In the genomic region with DNA sequence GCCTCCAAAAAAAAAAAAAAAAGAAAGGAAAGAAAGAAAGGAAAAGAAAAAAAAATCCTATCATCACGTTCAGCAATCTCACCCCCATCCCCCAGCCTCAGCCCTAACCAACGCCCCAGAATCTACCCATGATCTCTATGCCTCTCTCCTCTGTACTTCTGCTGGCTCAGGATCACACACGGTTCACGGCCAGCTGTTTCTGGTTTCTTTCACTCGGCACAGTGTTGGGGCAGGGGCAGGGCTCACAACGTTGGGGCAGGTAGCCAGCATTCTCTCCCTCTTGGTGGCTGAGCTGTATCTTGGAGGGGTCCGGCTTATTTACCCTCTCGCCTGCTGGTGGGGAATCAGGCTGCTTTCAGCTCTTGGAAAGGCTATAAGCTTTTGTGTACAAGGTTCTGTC, we compare ENCODE assay signal across 17 mouse cellular contexts.
A peak's percentile ranks its signal among the peaks of the same experiment; 100 is the strongest.
DNase-seq lines count a peak whose midpoint lies in the region; ATAC-seq lines count a peak whose summit lies in the region.
"Had no signal": no experiment of that assay in that cellular context is flagged by ENCODE, and none has a peak within 500 bp of the region (broad histone marks: within the 10 kb centered on the region; RNA-seq: fewer than 3 reads in every experiment).

No protein-coding gene starts in this region.

- H3K9me3 ChIP-seq in heart, embryonic 13.5 days, result no peaks in the 10 kb centered on the region
- H3K9me3 ChIP-seq in lung, embryonic 15.5 days, result no peaks in the 10 kb centered on the region
- no peaks in the 10 kb centered on the region for H3K9me3 ChIP-seq in embryonic facial prominence, embryonic 14.5 days (ENCODE audit: control insufficient read depth, low read length)
- H3K9me3 ChIP-seq in stomach, embryonic 14.5 days (ENCODE audit: control insufficient read depth, low read depth, low read length), result no peaks in the 10 kb centered on the region
- no peaks in the 10 kb centered on the region for H3K9me3 ChIP-seq in forebrain, embryonic 16.5 days (ENCODE audit: control insufficient read depth, low read length)
- H3K9me3 ChIP-seq: forebrain, embryonic 15.5 days; liver, embryonic 12.5 days had no signal

- peak overlapping the region; percentile 49 for H3K4me2 ChIP-seq in heart, embryonic 13.5 days
- H3K4me2 ChIP-seq in lung, embryonic 15.5 days, result peak overlapping the region; percentile 17; the same call in 1 of the 2 replicates
- H3K4me2 ChIP-seq in embryonic facial prominence, embryonic 14.5 days (ENCODE audit: low read depth, low read length), result no peak overlapping the region
- 0 out of 2 replicates have a peak overlapping the region, but pooled peaks have one; percentile 1 for H3K4me2 ChIP-seq in stomach, embryonic 14.5 days (replicated peaks; ENCODE audit: low read depth, low read length)
- H3K4me2 ChIP-seq in forebrain, embryonic 16.5 days (ENCODE audit: low read length), result no peak overlapping the region
- H3K4me2 ChIP-seq: forebrain, embryonic 15.5 days; liver, embryonic 12.5 days had no signal

- WGBS in heart, embryonic 13.5 days, result 22% methylated on average over 8 of the region's 8 CpGs
- WGBS in lung, embryonic 15.5 days, result 20% methylated on average over 8 of the region's 8 CpGs
- WGBS in embryonic facial prominence, embryonic 14.5 days, result 19% methylated on average over 8 of the region's 8 CpGs
- WGBS in stomach, embryonic 14.5 days, result 23% methylated on average over 8 of the region's 8 CpGs
- 61% methylated on average over 8 of the region's 8 CpGs for WGBS in forebrain, embryonic 16.5 days

- peaks cover 21% of the 10 kb centered on the region for H3K4me1 ChIP-seq in heart, embryonic 13.5 days
- peaks cover 7% of the 10 kb centered on the region for H3K4me1 ChIP-seq in lung, embryonic 15.5 days
- peaks cover 21% of the 10 kb centered on the region for H3K4me1 ChIP-seq in embryonic facial prominence, embryonic 14.5 days (ENCODE audit: control insufficient read depth, insufficient read depth, low read length)
- H3K4me1 ChIP-seq in stomach, embryonic 14.5 days (ENCODE audit: control insufficient read depth, insufficient read depth, low read length), result peaks cover 29% of the 10 kb centered on the region
- peaks cover 7% of the 10 kb centered on the region for H3K4me1 ChIP-seq in forebrain, embryonic 16.5 days (replicated peaks; ENCODE audit: control insufficient read depth, insufficient read depth, low read length)
- H3K4me1 ChIP-seq: liver, embryonic 12.5 days had no signal

- intact Hi-C loops in heart, postnatal 14 days (cut with DNase I), result no loop called here

- no peaks in the 10 kb centered on the region for H3K36me3 ChIP-seq in heart, embryonic 13.5 days
- no peaks in the 10 kb centered on the region for H3K36me3 ChIP-seq in lung, embryonic 15.5 days
- no peaks in the 10 kb centered on the region for H3K36me3 ChIP-seq in embryonic facial prominence, embryonic 14.5 days (ENCODE audit: control insufficient read depth, insufficient read depth, low read length)
- no peaks in the 10 kb centered on the region for H3K36me3 ChIP-seq in stomach, embryonic 14.5 days (ENCODE audit: control insufficient read depth, insufficient read depth, low read length)
- no peaks in the 10 kb centered on the region for H3K36me3 ChIP-seq in forebrain, embryonic 16.5 days (ENCODE audit: control insufficient read depth, insufficient read depth)
- H3K36me3 ChIP-seq: forebrain, embryonic 15.5 days; liver, embryonic 12.5 days had no signal

- no peaks in the 10 kb centered on the region for H3K27me3 ChIP-seq in heart, embryonic 13.5 days (replicated peaks)
- H3K27me3 ChIP-seq in lung, embryonic 15.5 days, result no peaks in the 10 kb centered on the region
- no peaks in the 10 kb centered on the region for H3K27me3 ChIP-seq in embryonic facial prominence, embryonic 14.5 days (replicated peaks; ENCODE audit: control insufficient read depth, insufficient read depth, low read length)
- H3K27me3 ChIP-seq in stomach, embryonic 14.5 days (ENCODE audit: control insufficient read depth, insufficient read depth, low read length), result no peaks in the 10 kb centered on the region
- H3K27me3 ChIP-seq in forebrain, embryonic 16.5 days (replicated peaks; ENCODE audit: control insufficient read depth, insufficient read depth, low read length), result no peaks in the 10 kb centered on the region
- H3K27me3 ChIP-seq: forebrain, embryonic 15.5 days; liver, embryonic 12.5 days had no signal

- peak; percentile 27; the same call in 1 of the 2 replicates for ATAC-seq in heart, embryonic 13.5 days (ENCODE audit: extremely low read depth, insufficient number of reproducible peaks, low FRiP score, low TSS enrichment)
- peak; percentile 60 for ATAC-seq in lung, embryonic 15.5 days (ENCODE audit: borderline replicate concordance, extremely low read depth, low FRiP score, low TSS enrichment)
- peak; percentile 50 for ATAC-seq in embryonic facial prominence, embryonic 14.5 days (ENCODE audit: low read depth)
- ATAC-seq in stomach, embryonic 14.5 days (ENCODE audit: insufficient number of reproducible peaks, insufficient read depth, low FRiP score, low read depth), result peak; percentile 42; the same call in 1 of the 2 replicates
- no peak for ATAC-seq in forebrain, embryonic 16.5 days
- ATAC-seq: forebrain, embryonic 15.5 days; inflammation-experienced regulatory T-cells, adult 6 months; liver, embryonic 12.5 days; midbrain, embryonic 16.5 days had no signal

- no peak overlapping the region for H3K9ac ChIP-seq in heart, embryonic 13.5 days
- H3K9ac ChIP-seq in lung, embryonic 15.5 days, result no peak overlapping the region
- no peak overlapping the region for H3K9ac ChIP-seq in embryonic facial prominence, embryonic 14.5 days (ENCODE audit: low read depth, low read length)
- H3K9ac ChIP-seq in stomach, embryonic 14.5 days (replicated peaks; ENCODE audit: low read depth, low read length), result no peak overlapping the region
- no peak overlapping the region for H3K9ac ChIP-seq in forebrain, embryonic 16.5 days (replicated peaks; ENCODE audit: low read depth, low read length)
- H3K9ac ChIP-seq: forebrain, embryonic 15.5 days; liver, embryonic 12.5 days had no signal

- no peak for DNase-seq in heart, postnatal 14 days
- no peak for DNase-seq in lung, postnatal 36 days
- peak; percentile 76 for DNase-seq in embryonic facial prominence, embryonic 14.5 days (ENCODE audit: low spot score)
- no peak for DNase-seq in urinary bladder, postnatal 4 days (ENCODE audit: low spot score in 2 of 2)
- DNase-seq: adrenal gland, adult 2 months; B cell, adult 2 months; cerebellum, adult 11-12 months; kidney, postnatal 10 days had no signal

- H3K4me3 ChIP-seq in heart, embryonic 13.5 days, result no peak overlapping the region
- no peak overlapping the region for H3K4me3 ChIP-seq in lung, embryonic 15.5 days
- H3K4me3 ChIP-seq in embryonic facial prominence, embryonic 14.5 days (ENCODE audit: low read depth, low read length), result no peak overlapping the region
- H3K4me3 ChIP-seq in stomach, embryonic 14.5 days (ENCODE audit: low read depth, low read length), result no peak overlapping the region
- no peak overlapping the region for H3K4me3 ChIP-seq in forebrain, embryonic 16.5 days (replicated peaks; ENCODE audit: low read length)
- H3K4me3 ChIP-seq: erythroblast, embryonic 14.5 days; forebrain, embryonic 15.5 days; liver, embryonic 12.5 days had no signal

- H3K27ac ChIP-seq in heart, embryonic 13.5 days (replicated peaks), result no peak overlapping the region
- no peak overlapping the region for H3K27ac ChIP-seq in lung, embryonic 15.5 days
- peak overlapping the region; percentile 45 for H3K27ac ChIP-seq in embryonic facial prominence, embryonic 14.5 days (replicated peaks; ENCODE audit: low read depth, low read length)
- peak overlapping the region; percentile 55; the same call in 1 of the 2 replicates for H3K27ac ChIP-seq in stomach, embryonic 14.5 days (ENCODE audit: low read length)
- H3K27ac ChIP-seq in forebrain, embryonic 16.5 days (ENCODE audit: low read length), result no peak overlapping the region
- H3K27ac ChIP-seq: forebrain, embryonic 15.5 days; liver, embryonic 12.5 days had no signal

Comparison
In these comparisons a context has a peak if more than half of its experiments do, and no peak if none do; other contexts are left out.
1. H3K27ac ChIP-seq: peak in embryonic facial prominence, embryonic 14.5 days (single experiment) and stomach, embryonic 14.5 days (single experiment); none in heart, embryonic 13.5 days (single experiment), lung, embryonic 15.5 days (single experiment) and forebrain, embryonic 16.5 days (single experiment).
2. H3K4me2 ChIP-seq: peak in heart, embryonic 13.5 days (single experiment), lung, embryonic 15.5 days (single experiment) and stomach, embryonic 14.5 days (single experiment); none in embryonic facial prominence, embryonic 14.5 days (single experiment) and forebrain, embryonic 16.5 days (single experiment).